Mouse (Mus musculus) lung, embryonic 14.5 days (tissue): ENCODE data around the gene Nr2c2ap. TPM values are rescaled to one million over a fixed set of nuclear protein-coding genes. Genes with fewer than 3 reads are reported as not detected.

Experiments used
- ATAC-seq: fragments of 200-750 bp; cut with Nextera tagmentation; 2 replicates; pipeline ENCODE4 v1.8.0; 2017; ENCODE audit warnings: mild to moderate bottlenecking, moderate TSS enrichment, moderate library complexity; ENCODE audit not compliant: insufficient read depth
- DNase-seq: peaks from one replicate; pipeline ENCODE4 v3.0.0-alpha.2; 2015
- H3K27ac ChIP-seq: fragments of 300-500 bp; sonication (generic); 2 replicates; pipeline ENCODE4 v1.5.1; 2014; ENCODE audit warnings: low read depth, mild to moderate bottlenecking, moderate library complexity
- H3K27me3 ChIP-seq: fragments of 300-500 bp; sonication (generic); 2 replicates; pipeline ENCODE4 v1.6.1; 2014; ENCODE audit warnings: low read length, control low read depth; ENCODE audit not compliant: insufficient read depth
- H3K36me3 ChIP-seq: fragments of 300-500 bp; sonication (generic); 2 replicates; pipeline ENCODE4 v1.6.1; 2014; ENCODE audit warnings: control low read depth; ENCODE audit not compliant: insufficient read depth
- H3K4me1 ChIP-seq: fragments of 300-500 bp; sonication (generic); 2 replicates; pipeline ENCODE4 v1.6.1; 2014; ENCODE audit warnings: antibody characterized with exemption, control low read depth; ENCODE audit not compliant: insufficient read depth
- H3K4me2 ChIP-seq: fragments of 300-500 bp; sonication (generic); 2 replicates; pipeline ENCODE4 v1.6.1; 2014; ENCODE audit warnings: mild to moderate bottlenecking
- H3K4me3 ChIP-seq: fragments of 300-500 bp; sonication (generic); 2 replicates; pipeline ENCODE4 v1.5.1; 2014; ENCODE audit warnings: low read depth, low read length
- H3K9ac ChIP-seq: fragments of 300-500 bp; sonication (generic); 2 replicates; pipeline ENCODE4 v1.6.1; 2014
- H3K9me3 ChIP-seq: fragments of 300-500 bp; sonication (generic); 2 replicates; pipeline ENCODE4 v1.6.1; 2016; ENCODE audit warnings: low read depth, low read length, control low read depth
- CTCF ChIP-seq: IDR thresholded peaks from 2 replicates; pipeline ENCODE4 v1.5.1; 2016; ENCODE audit warnings: antibody characterized with exemption, low read depth
- WGBS: fragments of 180-500 bp; shearing (Covaris S2); extraction: QIAGEN DNeasy Blood & Tissue Kit; methylation state at CpG from one replicate; pipeline ENCODE4 v1.1.7; 2014; 5-methylcytosine and 5-hydroxymethylcytosine counted together
- microRNA-seq: library from miRNA; unstranded; fragments of <30 nt; microRNA quantifications from one replicate; pipeline ENCODE4, GENCODE M21; 2016; ENCODE audit warnings: borderline number of aligned reads
- polyA plus RNA-seq: library from polyadenylated mRNA; unstranded; fragments of >200 nt; fragmentation: Nextera tagmentation; extraction: Ambion mirVana; gene quantifications from 2 replicates; pipeline ENCODE4 v1.2.1, GENCODE M21; 2014

Nr2c2ap gene
- polyA plus RNA-seq, 1 experiment from 2014 or later = 25.2 TPM

- DNase-seq (no peak), ATAC-seq (no peak)
- H3K27ac ChIP-seq = no peak overlapping the region
- H3K4me3 ChIP-seq = no peak overlapping the region
- H3K36me3 ChIP-seq = peaks cover 58% of the 10 kb centered on the region
- H3K4me1 ChIP-seq = 0 out of 2 replicates have a peak, but pooled peaks cover 6% of the 10 kb centered on the region
- no peak overlapping the region for H3K9ac ChIP-seq
- no peak overlapping the region for H3K4me2 ChIP-seq
- H3K27me3 ChIP-seq = no peaks in the 10 kb centered on the region
- no peaks in the 10 kb centered on the region for H3K9me3 ChIP-seq
- no peak for TF ChIP-seq CTCF
- 83% methylated on average over 2 of the region's 2 CpGs for WGBS
Measured at GRCm38 (mm10) chr8:70178231-70178630, 47.1 kb downstream of the Nr2c2ap start.

GRCm38 (mm10) chr8:70179082-70179481 is 47.9 kb downstream of the Nr2c2ap start:
- Histone ChIP-seq H3K4me2 (no peak overlapping the region), H3K9ac (no peak overlapping the region), H3K27ac (no peak overlapping the region), H3K4me1 (no peaks in the 10 kb centered on the region), H3K36me3 (peaks cover 55% of the 10 kb centered on the region), H3K4me3 (no peak overlapping the region), H3K27me3 (no peaks in the 10 kb centered on the region), H3K9me3 (no peaks in the 10 kb centered on the region)
- peak; percentile 57 for TF ChIP-seq CTCF
- no peak for ATAC-seq
- DNase-seq = peak; percentile 15
- WGBS = 92% methylated on average over 4 of the region's 4 CpGs

- WGBS = 71% methylated on average over 16 of the region's 16 CpGs
- peaks cover 53% of the 10 kb centered on the region; the same call in 1 of the 2 replicates for H3K36me3 ChIP-seq
- TF ChIP-seq CTCF = no peak
- no peaks in the 10 kb centered on the region for H3K27me3 ChIP-seq
- H3K4me3 ChIP-seq = no peak overlapping the region
- no peak overlapping the region for H3K4me2 ChIP-seq
- H3K9ac ChIP-seq = no peak overlapping the region
- DNase-seq (no peak), ATAC-seq (no peak)
- H3K4me1 ChIP-seq = no peaks in the 10 kb centered on the region
- no peak overlapping the region for H3K27ac ChIP-seq
- no peaks in the 10 kb centered on the region for H3K9me3 ChIP-seq
Measured at GRCm38 (mm10) chr8:70181212-70181902, 50.2 kb downstream of the Nr2c2ap start.

GRCm38 (mm10) chr8:70181903-70182252 is 50.7 kb downstream of the Nr2c2ap start:
- no peaks in the 10 kb centered on the region for H3K27me3 ChIP-seq
- TF ChIP-seq CTCF = no peak
- ATAC-seq (no peak), DNase-seq (no peak)
- H3K4me2 ChIP-seq = no peak overlapping the region
- H3K9ac ChIP-seq = no peak overlapping the region
- peaks cover 49% of the 10 kb centered on the region; the same call in 1 of the 2 replicates for H3K36me3 ChIP-seq
- no peak overlapping the region for H3K27ac ChIP-seq
- no peak overlapping the region for H3K4me3 ChIP-seq
- H3K4me1 ChIP-seq = no peaks in the 10 kb centered on the region
- WGBS = 49% methylated on average over 2 of the region's 2 CpGs
- H3K9me3 ChIP-seq = no peaks in the 10 kb centered on the region

- H3K27me3 ChIP-seq = no peaks in the 10 kb centered on the region
- H3K9ac ChIP-seq = no peak overlapping the region
- 84% methylated on average over 4 of the region's 4 CpGs for WGBS
- H3K4me2 ChIP-seq = no peak overlapping the region
- H3K36me3 ChIP-seq = peaks cover 37% of the 10 kb centered on the region; the same call in 1 of the 2 replicates
- H3K4me3 ChIP-seq = no peak overlapping the region
- DNase-seq = no peak
- TF ChIP-seq CTCF = no peak
- no peak overlapping the region for H3K27ac ChIP-seq
- H3K4me1 ChIP-seq = no peaks in the 10 kb centered on the region
- no peaks in the 10 kb centered on the region for H3K9me3 ChIP-seq
- ATAC-seq = no peak
Measured at GRCm38 (mm10) chr8:70183194-70183593, 52.1 kb downstream of the Nr2c2ap start.

Small RNAs within 50 kb of the gene (microRNA-seq; reads per million reads assigned to microRNA genes)
- gene Mir7066 = not detected

Other genes starting within 250 kb of the Nr2c2ap start
- 0.25 and 0.31 TPM in 2 replicates for gene Cilp2, start 243.6 kb upstream of the Nr2c2ap start, polyA plus RNA-seq
- 3.8 and 4.3 TPM in 2 replicates for gene Tssk6, start 229.1 kb upstream of the Nr2c2ap start, polyA plus RNA-seq
- gene Ndufa13, start 228.8 kb upstream of the Nr2c2ap start, polyA plus RNA-seq = 163 and 171 TPM in 2 replicates
- 3.6 and 4.3 TPM in 2 replicates for gene Yjefn3, start 228.6 kb upstream of the Nr2c2ap start, polyA plus RNA-seq
- gene Gatad2a, start 134.9 kb upstream of the Nr2c2ap start, polyA plus RNA-seq = 81.5 and 92.4 TPM in 2 replicates
- 49.6 and 50.7 TPM in 2 replicates for gene Mau2, start 88.6 kb upstream of the Nr2c2ap start, polyA plus RNA-seq
- gene Sugp1, start 88.5 kb upstream of the Nr2c2ap start, polyA plus RNA-seq = 33.6 and 39.3 TPM in 2 replicates
- 0.39 and 1.1 TPM in 2 replicates for gene Tm6sf2, start 58.4 kb upstream of the Nr2c2ap start, polyA plus RNA-seq
- gene Hapln4, start 47.9 kb upstream of the Nr2c2ap start, polyA plus RNA-seq = 0.05 TPM in 1 of 2 replicates, not detected in the other
- 0.05 and 0.07 TPM in 2 replicates for gene Ncan, start 10.5 kb upstream of the Nr2c2ap start, polyA plus RNA-seq
- gene Rfxank, start 7.8 kb downstream of the Nr2c2ap start, polyA plus RNA-seq = 17.3 TPM in 2 replicates
- 42.5 and 45.7 TPM in 2 replicates for gene Borcs8, start 8.2 kb downstream of the Nr2c2ap start, polyA plus RNA-seq
- gene Mef2b, start 8.4 kb downstream of the Nr2c2ap start, polyA plus RNA-seq = 0.26 and 0.28 TPM in 2 replicates
- 49.1 and 50.5 TPM in 2 replicates for gene Tmem161a, start 41.0 kb downstream of the Nr2c2ap start, polyA plus RNA-seq
- 2.9 and 3.2 TPM in 2 replicates for gene Slc25a42, start 81.0 kb downstream of the Nr2c2ap start, polyA plus RNA-seq
- 33.4 and 33.5 TPM in 2 replicates for gene Sugp2, start 102.9 kb downstream of the Nr2c2ap start, polyA plus RNA-seq
- 27.8 and 28.6 TPM in 2 replicates for gene Armc6, start 103.1 kb downstream of the Nr2c2ap start, polyA plus RNA-seq
- gene Homer3, start 151.5 kb downstream of the Nr2c2ap start, polyA plus RNA-seq = 66.4 and 77.9 TPM in 2 replicates
- 46.1 and 47.9 TPM in 2 replicates for gene Ddx49, start 171.2 kb downstream of the Nr2c2ap start, polyA plus RNA-seq
- gene Cope, start 171.2 kb downstream of the Nr2c2ap start, polyA plus RNA-seq = 286 and 303 TPM in 2 replicates
- gene Cers1, start 184.4 kb downstream of the Nr2c2ap start, polyA plus RNA-seq = 2.7 and 3.6 TPM in 2 replicates
- 2.4 and 4.2 TPM in 2 replicates for gene Gdf1, start 198.5 kb downstream of the Nr2c2ap start, polyA plus RNA-seq
- 23.3 and 27.2 TPM in 2 replicates for gene Upf1, start 221.9 kb downstream of the Nr2c2ap start, polyA plus RNA-seq
- 0.43 and 0.53 TPM in 2 replicates for gene Comp, start 242.2 kb downstream of the Nr2c2ap start, polyA plus RNA-seq